Mouse (Mus musculus) heart, postnatal 0 days (tissue): Measurements from ENCODE around the gene Iah1. TPM values are rescaled to one million over a fixed set of nuclear protein-coding genes. Genes with fewer than 3 reads are reported as not detected.

Source experiments
- ATAC-seq: fragments of 200-750 bp; cut with Nextera tagmentation; 2 replicates; pipeline ENCODE4 v1.8.0; 2017; ENCODE audit warnings: low read depth, moderate number of reproducible peaks, moderate library complexity; ENCODE audit not compliant: insufficient read depth
- DNase-seq: peaks from one replicate; pipeline ENCODE4 v3.0.0-alpha.2; 2016; ENCODE audit warnings: low spot score
- H3K27ac ChIP-seq: fragments of 300-500 bp; sonication (generic); 2 replicates; pipeline ENCODE4 v1.5.1; 2014; ENCODE audit warnings: low read depth, mild to moderate bottlenecking
- H3K27me3 ChIP-seq: fragments of 300-500 bp; sonication (generic); 2 replicates; pipeline ENCODE4 v1.6.1; 2014; ENCODE audit warnings: low read length, mixed read lengths; ENCODE audit not compliant: control insufficient read depth, insufficient read depth
- H3K36me3 ChIP-seq: fragments of 300-500 bp; sonication (generic); replicated peaks from 2 replicates; pipeline ENCODE4 v1.6.1; 2014; ENCODE audit warnings: low read length, mixed read lengths; ENCODE audit not compliant: control insufficient read depth, insufficient read depth
- H3K4me1 ChIP-seq: fragments of 300-500 bp; sonication (generic); 2 replicates; pipeline ENCODE4 v1.6.1; 2014; ENCODE audit warnings: antibody characterized with exemption; ENCODE audit not compliant: control insufficient read depth, insufficient read depth
- H3K4me2 ChIP-seq: fragments of 300-500 bp; sonication (generic); 2 replicates; pipeline ENCODE4 v1.6.1; 2014; ENCODE audit warnings: low read depth, mild to moderate bottlenecking, low read length, moderate library complexity
- H3K4me3 ChIP-seq: fragments of 300-500 bp; sonication (generic); 2 replicates; pipeline ENCODE4 v1.5.1; 2014; ENCODE audit warnings: low read depth, low read length
- H3K9ac ChIP-seq: fragments of 300-500 bp; sonication (generic); replicated peaks from 2 replicates; pipeline ENCODE4 v1.6.1; 2014; ENCODE audit warnings: low read depth, low read length, mixed read lengths
- H3K9me3 ChIP-seq: fragments of 300-500 bp; sonication (generic); replicated peaks from 2 replicates; pipeline ENCODE4 v1.6.1; 2016; ENCODE audit warnings: low read length; ENCODE audit not compliant: control insufficient read depth
- CTCF ChIP-seq: IDR thresholded peaks from 2 replicates; pipeline ENCODE4 v1.5.1; 2016; ENCODE audit warnings: antibody characterized with exemption, control low read depth, low read depth
- EP300 ChIP-seq: IDR thresholded peaks from 2 replicates; pipeline ENCODE4 v1.6.1; 2016; ENCODE audit warnings: antibody characterized with exemption, low read depth
- WGBS: fragments of 180-500 bp; shearing (Covaris S2); extraction: QIAGEN DNeasy Blood & Tissue Kit; methylation state at CpG from one replicate; pipeline ENCODE4 v1.1.7; 2014; 5-methylcytosine and 5-hydroxymethylcytosine counted together
- polyA plus RNA-seq: library from polyadenylated mRNA; unstranded; fragments of >200 nt; fragmentation: Nextera tagmentation; extraction: Ambion mirVana; gene quantifications from 2 replicates; pipeline ENCODE4 v1.2.1, GENCODE M21; 2015
- total RNA-seq: library from RNA; depleted of rRNA; stranded (reverse); fragments of >200 nt; gene quantifications from 2 replicates; pipeline ENCODE4 v1.2.3, GENCODE M21; 2014; ENCODE audit warnings: low replicate concordance

Gene Iah1
- total and polyA plus RNA-seq, 2 experiments from 2014 or later = 44.8 to 59.2 TPM

- no peaks in the 10 kb centered on the region for H3K4me1 ChIP-seq
- no peak for ATAC-seq
- no peaks in the 10 kb centered on the region for H3K9me3 ChIP-seq
- WGBS = 53% methylated on average over 2 of the region's 2 CpGs
- no peaks in the 10 kb centered on the region for H3K36me3 ChIP-seq
- H3K4me3 ChIP-seq = no peak overlapping the region
- no peaks in the 10 kb centered on the region for H3K27me3 ChIP-seq
- no peak overlapping the region for H3K9ac ChIP-seq
- TF ChIP-seq CTCF = no peak
- TF ChIP-seq EP300 = no peak
- DNase-seq = no peak
- no peak overlapping the region for H3K4me2 ChIP-seq
- no peak overlapping the region for H3K27ac ChIP-seq
Observed at GRCm38 (mm10) chr12:21362686-21363085, 46.5 kb downstream of the Iah1 start.

DNA sequence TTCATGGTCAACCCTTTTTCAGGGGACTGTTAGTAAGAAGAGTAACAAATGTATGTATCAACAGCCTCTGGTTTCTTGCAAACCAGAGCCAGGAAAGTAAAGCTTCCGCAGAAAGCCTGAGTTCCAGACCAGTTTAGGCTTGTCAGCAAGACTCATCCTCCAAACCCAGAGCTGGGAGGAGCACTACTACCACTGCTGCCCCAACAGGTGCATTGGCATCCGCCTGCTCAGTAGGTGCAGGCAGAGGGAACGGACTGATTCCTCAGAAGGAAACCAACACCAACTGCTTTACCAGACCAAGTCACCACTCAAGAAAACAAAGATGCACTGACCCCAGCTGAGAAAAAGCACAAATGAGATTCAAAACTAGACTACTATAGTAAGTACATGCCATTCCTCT is 47.0 kb downstream of the Iah1 start:
- no peaks in the 10 kb centered on the region for H3K4me1 ChIP-seq
- no peak for ATAC-seq
- TF ChIP-seq CTCF (no peak), EP300 (no peak)
- no peaks in the 10 kb centered on the region for H3K9me3 ChIP-seq
- no peak for DNase-seq
- no peak overlapping the region for H3K9ac ChIP-seq
- no peak overlapping the region for H3K27ac ChIP-seq
- no peak overlapping the region for H3K4me2 ChIP-seq
- H3K27me3 ChIP-seq = no peaks in the 10 kb centered on the region
- no peaks in the 10 kb centered on the region for H3K36me3 ChIP-seq
- 93% methylated on average over 3 of the region's 3 CpGs for WGBS
- no peak overlapping the region for H3K4me3 ChIP-seq

DNA sequence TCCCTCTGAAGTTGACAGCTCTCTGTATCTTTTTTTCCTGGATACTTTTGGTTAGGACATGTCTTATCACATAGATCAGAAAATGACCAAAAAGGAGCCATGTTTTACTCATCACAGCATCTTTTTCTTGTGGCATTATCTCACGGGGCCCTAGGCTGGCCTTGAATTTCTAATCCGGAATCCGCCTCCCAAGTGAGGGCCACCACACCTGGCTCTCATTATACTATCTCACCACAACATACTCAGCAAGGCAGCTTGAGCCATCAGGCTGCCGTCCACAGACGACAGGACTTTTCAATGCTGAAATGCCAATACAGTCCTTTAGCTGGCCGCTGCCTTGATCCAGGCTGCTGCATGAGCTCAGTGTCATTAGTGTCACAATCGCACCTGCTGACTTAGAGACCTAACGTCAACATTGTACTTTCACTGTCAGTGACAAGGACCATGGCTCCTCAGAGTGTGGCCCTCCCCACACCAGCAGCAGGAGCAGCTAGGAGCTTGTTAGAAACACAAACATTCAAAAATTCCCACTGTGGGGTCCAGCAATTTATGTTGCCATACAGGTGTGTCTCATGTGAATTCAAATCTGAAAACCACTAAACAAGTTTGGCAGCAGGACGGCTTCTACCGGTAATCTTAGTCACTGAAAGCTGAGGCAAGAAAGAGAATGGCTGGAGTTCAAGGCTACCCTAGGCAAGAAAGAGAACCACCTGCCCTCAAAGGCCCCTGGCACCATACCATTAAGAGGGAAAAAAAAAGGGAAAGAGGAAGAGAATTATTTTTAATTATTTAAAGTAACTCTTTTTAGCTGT is 48.6 kb downstream of the Iah1 start:
- Histone ChIP-seq H3K4me2 (no peak overlapping the region), H3K9me3 (no peaks in the 10 kb centered on the region), H3K9ac (no peak overlapping the region), H3K27me3 (no peaks in the 10 kb centered on the region), H3K36me3 (no peaks in the 10 kb centered on the region), H3K4me3 (no peak overlapping the region), H3K27ac (no peak overlapping the region), H3K4me1 (no peaks in the 10 kb centered on the region)
- no peak for ATAC-seq
- WGBS = 72% methylated on average over 10 of the region's 10 CpGs
- no peak for DNase-seq
- TF ChIP-seq EP300 (no peak), CTCF (no peak)

DNA sequence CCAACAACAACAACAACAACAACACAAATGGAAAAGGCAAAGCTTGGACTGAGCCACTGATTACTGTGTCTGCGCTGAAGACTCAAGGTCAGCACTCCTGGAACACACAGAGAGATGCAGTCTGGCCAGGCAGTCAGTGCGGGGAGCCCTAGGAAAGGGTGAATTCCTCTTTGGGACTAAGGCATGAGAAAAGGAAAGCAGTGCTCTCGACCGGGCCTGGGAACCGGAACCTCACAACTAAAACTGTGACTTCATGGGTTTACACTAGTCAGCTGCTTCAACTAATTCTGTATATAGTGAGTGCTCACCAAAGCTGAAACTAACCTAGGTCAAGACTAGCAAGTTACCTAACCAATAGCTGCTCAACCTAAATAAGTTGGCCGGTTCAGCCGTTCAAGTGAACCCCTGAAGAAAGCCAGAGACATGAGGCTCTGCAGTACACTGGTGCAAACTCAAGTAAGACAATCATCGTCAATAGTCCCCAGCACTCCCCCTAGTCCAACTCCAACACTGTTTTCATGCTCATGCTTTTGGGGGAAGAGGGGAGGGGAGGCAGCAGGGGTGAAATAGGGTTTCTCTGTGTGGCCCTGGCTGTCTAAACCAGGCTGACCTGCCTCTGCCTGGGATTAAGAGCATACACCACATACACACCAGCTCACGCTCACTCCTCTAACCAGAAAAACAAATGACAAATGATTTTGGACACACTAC is 52.3 kb downstream of the Iah1 start:
- Histone ChIP-seq H3K27me3 (no peaks in the 10 kb centered on the region), H3K9ac (no peak overlapping the region), H3K9me3 (no peaks in the 10 kb centered on the region), H3K4me2 (no peak overlapping the region), H3K27ac (no peak overlapping the region), H3K4me1 (peaks cover 7% of the 10 kb centered on the region), H3K4me3 (no peak overlapping the region), H3K36me3 (no peaks in the 10 kb centered on the region)
- no peak for DNase-seq
- no peak for ATAC-seq
- TF ChIP-seq CTCF (no peak), EP300 (no peak)
- 82% methylated on average over 9 of the region's 9 CpGs for WGBS

DNA sequence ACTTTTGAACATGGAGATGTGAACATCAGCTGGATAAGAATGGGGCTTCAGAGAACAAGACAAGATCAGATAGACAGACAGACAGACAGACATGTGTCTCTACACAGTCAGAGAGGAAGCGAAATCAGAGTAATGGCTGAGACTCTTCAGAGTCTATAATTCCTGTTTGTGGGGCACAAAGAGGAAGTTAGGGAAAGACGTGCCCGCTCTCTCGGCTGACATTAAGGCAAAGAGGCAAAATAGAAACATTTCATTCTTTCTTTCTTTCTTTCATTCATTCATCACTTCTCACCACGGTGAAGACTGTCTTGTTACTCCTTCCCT is 52.9 kb downstream of the Iah1 start:
- no peak overlapping the region for H3K9ac ChIP-seq
- no peaks in the 10 kb centered on the region for H3K9me3 ChIP-seq
- H3K4me1 ChIP-seq = peaks cover 7% of the 10 kb centered on the region
- H3K36me3 ChIP-seq = no peaks in the 10 kb centered on the region
- no peak overlapping the region for H3K4me3 ChIP-seq
- H3K27ac ChIP-seq = no peak overlapping the region
- DNase-seq (no peak), ATAC-seq (no peak)
- TF ChIP-seq CTCF (no peak), EP300 (no peak)
- WGBS = 89% methylated on average over 5 of the region's 5 CpGs
- H3K4me2 ChIP-seq = no peak overlapping the region
- no peaks in the 10 kb centered on the region for H3K27me3 ChIP-seq
